Mouse (Mus musculus) layer of hippocampus, postnatal 25 days (tissue): ENCODE results near the gene Fam50b. TPM values are rescaled to one million over a fixed set of nuclear protein-coding genes. Genes with fewer than 3 reads are reported as not detected.

ENCODE experiments used
- DNase-seq, 2 experiments: peaks; one replicate each; pipeline ENCODE4 v3.0.0; 2022; ENCODE audit warnings: mixed read lengths in 2 of 2, low spot score in 1 of 2; ENCODE audit errors: extremely low spot score in 1 of 2
- total RNA-seq, 2 experiments: library from RNA; stranded (reverse); gene quantifications; 2 replicates each; pipeline ENCODE4 v1.2.3; 2021

Fam50b gene
- total RNA-seq, 2 experiments from 2014 or later = not detected

GRCm38 (mm10) chr13:34789176-34789818 is 54.6 kb downstream of the Fam50b start:
- DNase-seq = no peak

- no peak for DNase-seq
Measured at GRCm38 (mm10) chr13:34793066-34793465, 58.4 kb downstream of the Fam50b start.

DNA sequence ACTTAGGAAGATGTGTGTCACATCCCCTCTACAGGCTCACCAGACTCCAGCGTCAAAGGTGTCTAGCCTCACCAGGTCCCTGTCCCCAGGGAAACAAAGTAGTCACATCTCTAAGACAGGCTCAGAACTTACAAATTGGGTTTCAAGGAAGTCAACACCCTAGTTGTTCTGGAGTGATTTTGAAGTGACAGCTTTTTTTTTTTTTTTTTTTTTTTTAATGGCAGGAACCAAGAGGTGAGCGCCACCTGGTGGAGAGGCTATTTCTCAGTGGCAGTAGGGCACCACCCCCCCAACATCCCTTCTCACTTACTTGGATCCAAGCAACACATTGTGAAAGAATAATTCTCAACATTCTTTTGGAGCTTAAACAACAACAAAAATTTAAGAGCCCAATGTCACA is 59.2 kb downstream of the Fam50b start:
- peak; percentile 26 to 80 for DNase-seq

- no peak for DNase-seq
Measured at GRCm38 (mm10) chr13:34794426-34794825, 59.8 kb downstream of the Fam50b start.

Other genes starting within 250 kb of the Fam50b start
- 10 to 100 TPM; 15.5 to 20.8 TPM for gene Pxdc1, start 81.4 kb upstream of the Fam50b start, total RNA-seq
- gene Prpf4b, start 140.5 kb downstream of the Fam50b start, total RNA-seq = 10 to 100 TPM; 80.8 to 98.2 TPM
- gene Fam217a, start 189.5 kb downstream of the Fam50b start, total RNA-seq = under 1 TPM; 0.30 to 0.87 TPM
- gene 4933417A18Rik, start 189.6 kb downstream of the Fam50b start, total RNA-seq = not detected
- under 1 TPM; 0.54 to 0.89 TPM for gene Eci3, start 229.0 kb downstream of the Fam50b start, total RNA-seq